Mouse (Mus musculus) heart, postnatal 25 days (tissue): ENCODE measurements around the gene Zfp365. TPM values are rescaled to one million over a fixed set of nuclear protein-coding genes. Genes with fewer than 3 reads are reported as not detected.
A peak's percentile ranks its signal among the peaks of the same experiment; 100 is the strongest.

Experiments
- DNase-seq: peaks from one replicate; pipeline ENCODE4 v3.0.0; 2022; ENCODE audit warnings: low spot score
- intact Hi-C: fragments of 180-260 bp; cut with DNase I; formaldehyde crosslinking; loops from one replicate; pipeline ENCODE4 v1.15.1; 2025
- total RNA-seq, 2 experiments: library from RNA; stranded (reverse); gene quantifications; 2 replicates each; pipeline ENCODE4 v1.2.3; 2021

Gene Zfp365
- total RNA-seq, 2 experiments from 2014 or later = 0.49 to 0.50 TPM

DNA sequence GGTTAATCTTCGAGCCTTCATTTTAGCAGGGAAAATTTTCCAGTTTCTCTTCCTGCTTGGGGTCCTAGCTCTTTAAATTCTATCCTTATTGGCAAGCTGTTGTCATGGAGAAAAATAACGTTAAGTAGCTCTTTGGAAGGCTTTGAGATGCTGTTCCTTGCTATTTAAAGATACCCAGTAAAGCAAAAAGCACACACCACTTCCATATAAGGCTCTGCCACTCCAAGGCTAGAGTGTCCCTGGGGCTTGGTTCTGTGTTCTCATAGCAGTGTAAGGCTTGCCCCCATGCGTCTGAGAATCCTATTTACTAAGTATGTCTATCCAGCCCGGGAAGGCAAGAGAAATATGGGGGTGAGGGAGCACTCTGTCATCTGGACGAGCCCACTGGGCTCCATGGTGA lies 56.7 kb downstream of the Zfp365 start:
- no peak for DNase-seq
- intact Hi-C loops = loop anchor here (5.0 to 10.0 kb wide), 3 partner anchors 123 to 951 kb away; partner anchors contain the start of gene Egr2

GRCm38 (mm10) chr10:67852411-67852810 lies 60.1 kb downstream of the Zfp365 start:
- intact Hi-C loops = loop anchor here (10.0 kb wide), 1 partner anchor 948 kb away; no protein-coding TSS in a partner anchor
- no peak for DNase-seq

- DNase-seq = no peak
- intact Hi-C loops = loop anchor here (10.0 kb wide), 1 partner anchor 946 kb away; no protein-coding TSS in a partner anchor
Observed at GRCm38 (mm10) chr10:67851079-67851478, 61.4 kb downstream of the Zfp365 start.

- intact Hi-C loops = no loop called here
- DNase-seq = no peak
Observed at GRCm38 (mm10) chr10:67846016-67846650, 66.3 kb downstream of the Zfp365 start.

DNA sequence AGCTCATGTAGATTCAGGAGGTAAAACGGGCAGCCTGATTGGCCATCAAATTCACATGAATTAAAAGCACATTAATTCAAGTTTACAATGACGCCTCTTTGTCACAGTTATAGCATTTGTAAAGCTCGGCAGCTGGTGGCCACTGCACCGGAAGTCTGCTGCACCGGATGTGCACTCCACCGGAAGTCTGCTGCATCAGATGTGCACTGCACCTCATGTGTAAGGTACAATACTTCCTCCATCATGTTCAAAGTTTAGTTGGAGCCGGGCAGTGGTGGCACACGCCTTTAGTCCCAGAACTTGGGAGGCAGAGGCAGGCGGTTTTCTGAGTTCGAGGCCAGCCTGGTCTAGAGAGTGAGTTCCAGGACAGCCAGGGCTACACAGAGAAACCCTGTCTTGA lies 70.9 kb downstream of the Zfp365 start:
- intact Hi-C loops = no loop called here

GRCm38 (mm10) chr10:67840735-67841134 lies 71.7 kb downstream of the Zfp365 start:
- intact Hi-C loops = no loop called here
- no peak for DNase-seq

More for the DNA sequence above, 70.9 kb downstream of the Zfp365 start:
- no peak for DNase-seq

- intact Hi-C loops = no loop called here
- peak; percentile 9 for DNase-seq
Observed at GRCm38 (mm10) chr10:67839156-67839555, 73.3 kb downstream of the Zfp365 start.

DNA sequence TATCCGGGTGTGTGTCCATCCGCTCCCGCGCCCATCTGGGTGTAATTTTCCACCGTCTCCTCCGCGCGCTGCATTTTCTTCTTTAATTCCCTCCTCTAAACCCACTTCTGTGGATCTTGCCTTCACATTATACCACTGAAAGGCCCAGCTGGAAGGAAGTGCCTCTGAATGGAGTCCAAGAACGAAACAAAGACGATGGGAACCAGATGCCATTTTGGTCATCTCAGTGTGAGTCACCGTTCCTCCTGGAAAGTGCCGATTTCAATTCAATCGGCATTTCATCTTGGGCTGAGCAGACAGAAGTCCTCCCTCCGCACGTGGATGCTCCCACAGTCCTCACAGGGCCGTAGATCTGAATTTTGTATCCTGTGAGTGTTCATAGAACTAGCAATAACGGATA lies 76.0 kb downstream of the Zfp365 start:
- intact Hi-C loops = no loop called here
- no peak for DNase-seq

Other genes starting within 250 kb of the Zfp365 start
- under 1 TPM; 0.13 to 0.36 TPM for gene Rtkn2, start 66.9 kb upstream of the Zfp365 start, total RNA-seq